Mouse (Mus musculus): ENCODE measurements around the gene Arglu1.

Arglu1 gene

DNA sequence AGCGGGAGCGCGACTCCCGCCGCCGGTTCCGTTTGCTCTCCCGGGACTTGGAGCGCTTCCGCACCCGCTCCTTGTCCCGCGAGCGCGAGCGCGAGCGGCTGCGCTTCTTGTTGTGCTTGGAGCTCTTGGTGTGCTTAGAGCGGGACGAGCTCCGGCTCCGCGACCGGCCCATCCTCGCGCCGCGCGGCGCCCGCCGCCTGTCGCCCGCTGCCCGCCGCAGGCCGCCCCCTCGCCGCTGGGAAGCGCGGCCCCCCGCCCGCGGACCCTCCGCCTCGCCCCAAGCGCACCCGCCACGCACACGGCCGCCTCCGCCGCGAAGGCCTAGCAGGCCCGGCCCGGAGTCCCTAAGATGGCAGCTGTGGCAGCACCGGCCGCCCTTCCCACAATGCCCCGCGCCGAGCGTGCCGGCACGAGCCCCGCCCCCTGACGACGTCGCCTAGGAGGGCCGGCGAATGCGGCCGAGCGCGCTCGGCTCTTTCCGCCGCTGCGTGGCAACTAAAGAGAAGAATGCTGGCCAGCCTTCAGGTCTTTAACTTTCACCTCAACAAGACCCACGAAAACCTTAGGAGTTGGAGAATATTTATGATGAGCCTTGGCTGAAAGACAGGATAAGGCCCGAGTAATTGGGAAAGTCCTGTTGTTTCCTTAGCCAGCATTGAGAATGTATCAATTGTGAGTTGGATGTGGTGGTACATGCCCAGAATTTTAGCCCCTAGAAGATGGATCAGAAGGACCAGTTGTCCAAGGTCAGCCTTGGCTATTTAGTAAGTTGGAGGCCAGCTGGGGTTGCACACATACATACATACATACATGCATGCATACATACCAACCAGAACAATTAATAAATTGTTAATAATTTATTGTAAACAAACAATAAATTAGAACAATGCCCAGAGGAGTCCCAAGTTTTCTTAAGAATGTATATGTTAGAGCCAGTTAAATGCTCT lies at the start of gene Arglu1:
Gene Arglu1 (minus strand): TSS at position 376 of the 947 bp plus-strand sequence.
- peak; percentile 95 for DNase-seq

DNA sequence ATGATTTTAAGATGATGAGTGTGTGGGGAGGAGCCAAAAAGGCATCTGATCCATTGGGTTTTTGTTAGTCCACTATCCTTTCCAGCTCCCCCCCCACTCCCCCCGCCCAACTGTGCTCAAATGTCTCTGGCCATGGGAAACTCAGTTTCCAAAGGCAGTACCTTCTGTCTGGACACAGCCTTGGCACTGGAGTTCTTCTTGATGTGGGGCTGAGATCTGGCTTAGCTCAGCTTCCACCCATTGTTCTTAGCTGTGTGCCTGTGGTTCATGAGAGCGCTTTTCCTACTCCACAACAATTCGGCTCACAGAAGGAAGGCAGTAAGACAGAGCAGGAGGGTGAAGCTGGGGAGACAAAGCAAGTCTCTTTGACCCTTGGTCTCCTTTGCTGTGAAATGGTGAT lies 47.0 kb upstream of the Arglu1 start:
- peak; percentile 6 for DNase-seq

GRCm38 (mm10) chr8:8736826-8737225 lies 46.5 kb upstream of the Arglu1 start:
- no peak for DNase-seq

DNA sequence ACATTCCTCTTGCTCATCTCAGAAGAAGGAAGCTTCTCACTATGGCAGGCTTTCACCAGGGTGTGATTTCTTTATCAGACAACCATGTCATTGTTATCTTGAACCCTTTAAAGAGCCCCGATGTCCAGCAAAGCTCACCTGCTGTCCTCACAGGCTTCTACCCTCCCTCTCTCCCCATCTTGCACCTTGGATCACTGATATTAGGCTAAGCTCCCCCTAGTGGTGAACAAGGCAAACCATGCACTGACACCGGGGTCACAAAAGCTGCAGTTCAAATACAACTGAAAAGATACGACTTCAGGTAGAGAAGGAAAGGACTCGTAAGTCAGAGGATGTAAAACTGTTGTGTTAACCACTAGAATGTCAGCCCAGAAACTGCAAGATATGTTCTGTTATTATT lies 43.5 kb upstream of the Arglu1 start:
- no peak for DNase-seq

- DNase-seq = no peak
Observed at GRCm38 (mm10) chr8:8728643-8729042, 38.3 kb upstream of the Arglu1 start.

DNA sequence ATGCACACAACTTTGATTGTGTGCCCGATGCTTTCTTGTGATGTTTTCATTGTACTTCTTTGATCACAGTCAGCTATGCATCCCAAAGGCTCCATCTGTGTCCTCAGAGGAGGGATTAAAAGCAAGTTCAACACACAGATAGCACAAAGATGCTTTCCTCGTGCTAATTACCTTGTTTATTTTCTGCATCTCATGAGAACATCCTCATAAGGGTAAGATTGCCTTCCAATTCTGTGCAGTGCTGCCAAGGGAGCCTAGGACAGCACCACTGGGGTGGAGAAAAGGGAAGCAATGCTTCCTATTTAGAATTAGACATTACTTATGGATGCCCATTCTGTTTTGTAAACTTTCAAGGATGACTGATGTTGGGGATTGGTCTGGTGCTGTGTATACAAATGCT lies 36.2 kb upstream of the Arglu1 start:
- no peak for DNase-seq

GRCm38 (mm10) chr8:8704813-8705212 lies 14.5 kb upstream of the Arglu1 start:
- no peak for DNase-seq

GRCm38 (mm10) chr8:8703668-8704067 lies 13.3 kb upstream of the Arglu1 start:
- DNase-seq = no peak

DNA sequence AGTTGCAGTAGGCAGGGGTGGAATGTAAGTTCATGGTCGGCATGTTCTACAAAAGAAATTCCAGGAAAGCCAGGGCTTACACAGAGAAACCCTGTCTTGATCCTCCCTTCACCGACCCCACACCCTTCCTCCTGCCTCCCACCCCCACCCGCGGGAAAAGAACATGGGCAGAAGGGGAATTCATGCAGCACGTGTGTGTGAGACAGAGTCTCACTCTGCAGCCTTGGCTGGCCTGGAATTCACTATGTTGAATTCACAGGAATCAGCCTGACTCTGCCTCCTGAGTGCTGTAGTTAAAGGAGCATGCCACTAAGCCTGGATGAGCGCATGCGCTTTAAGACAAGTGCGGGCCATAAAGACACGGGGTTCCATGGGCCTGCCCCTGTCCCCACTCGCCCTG lies 10.5 kb upstream of the Arglu1 start:
- no peak for DNase-seq

GRCm38 (mm10) chr8:8700229-8700628 lies 9.9 kb upstream of the Arglu1 start:
- DNase-seq = no peak

- DNase-seq = peak; percentile 45
Observed at GRCm38 (mm10) chr8:8689454-8690145, 721 bp downstream of the Arglu1 start.

DNA sequence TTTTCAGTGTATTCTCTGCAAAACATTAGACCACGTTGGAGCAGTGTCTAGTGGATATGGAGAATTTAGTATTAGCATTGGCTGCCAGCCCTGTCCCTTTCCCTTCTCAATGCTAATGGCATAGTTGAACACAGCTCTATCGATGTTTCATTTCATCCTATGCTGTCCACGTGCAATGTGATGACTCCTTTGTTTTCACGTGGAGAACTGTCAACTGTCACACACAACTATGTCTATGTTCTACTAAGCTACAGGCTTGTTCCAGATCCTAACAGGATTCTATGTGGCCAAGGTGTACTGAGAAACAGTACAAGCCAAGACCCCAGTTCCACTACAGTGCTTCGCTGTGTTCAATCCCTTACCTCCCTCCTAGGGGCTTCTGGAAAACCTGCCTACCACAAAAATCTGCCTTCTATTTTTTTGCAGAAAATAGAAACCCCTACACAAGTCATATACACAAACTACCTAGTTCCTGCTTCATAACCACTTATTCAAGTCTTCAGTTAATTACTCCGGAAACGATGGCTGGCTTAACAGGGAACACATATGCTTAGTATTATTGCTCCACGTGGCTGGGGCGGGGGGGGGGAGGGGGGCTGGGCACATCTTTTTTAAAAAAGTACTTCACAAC lies 1.4 kb downstream of the Arglu1 start:
- no peak for DNase-seq

DNA sequence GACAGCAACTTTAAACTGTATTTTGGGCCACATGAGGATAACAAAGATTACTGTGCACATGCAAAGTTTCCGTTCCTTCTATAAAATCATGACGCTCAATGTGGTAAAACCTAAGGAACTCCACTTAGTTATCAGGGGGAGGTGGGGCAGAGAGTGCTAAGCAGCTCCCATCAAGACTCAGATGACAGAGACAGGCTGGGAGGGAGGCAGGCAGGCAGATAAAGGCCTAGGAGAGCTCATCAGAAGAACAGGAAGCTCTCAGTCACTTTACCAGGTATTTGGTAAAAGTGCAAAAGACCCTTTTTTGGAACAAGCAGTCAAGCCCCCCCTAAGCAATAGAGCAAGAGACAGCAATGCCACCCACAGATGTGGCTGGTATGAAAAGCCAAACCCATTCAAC lies 4.8 kb downstream of the Arglu1 start:
- no peak for DNase-seq

GRCm38 (mm10) chr8:8682697-8683096 lies 7.6 kb downstream of the Arglu1 start:
- DNase-seq = no peak

- no peak for DNase-seq
Observed at GRCm38 (mm10) chr8:8678236-8678635, 12.1 kb downstream of the Arglu1 start.

- no peak for DNase-seq
Observed at GRCm38 (mm10) chr8:8674864-8675263, 15.5 kb downstream of the Arglu1 start.

DNA sequence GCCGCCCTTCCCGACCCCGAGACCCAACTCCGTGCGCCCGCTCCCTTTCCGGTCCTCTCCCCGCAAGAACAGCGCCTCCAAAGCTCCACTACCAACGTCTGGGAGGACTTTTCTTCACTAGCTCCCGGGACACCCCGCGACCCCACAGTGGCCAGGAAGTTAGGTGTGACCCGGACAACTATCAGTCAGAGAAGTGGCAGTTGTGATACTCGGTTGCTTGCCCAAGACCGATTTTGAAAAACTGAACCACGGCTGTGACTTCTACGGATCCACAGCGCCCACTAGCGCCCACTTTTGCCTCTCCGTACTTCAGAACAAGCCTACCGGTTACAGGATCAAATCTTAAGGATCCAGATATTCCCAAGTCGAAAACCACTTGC lies 28.6 kb downstream of the Arglu1 start:
- DNase-seq = peak; percentile 83

- DNase-seq = peak; percentile 96
Observed at GRCm38 (mm10) chr8:8661103-8661758, 29.1 kb downstream of the Arglu1 start, which contains the start of gene Efnb2. Gene Efnb2, minus strand, starts transcription at chr8:8661242.

- DNase-seq = no peak
Observed at GRCm38 (mm10) chr8:8660307-8661098, 29.8 kb downstream of the Arglu1 start.

DNA sequence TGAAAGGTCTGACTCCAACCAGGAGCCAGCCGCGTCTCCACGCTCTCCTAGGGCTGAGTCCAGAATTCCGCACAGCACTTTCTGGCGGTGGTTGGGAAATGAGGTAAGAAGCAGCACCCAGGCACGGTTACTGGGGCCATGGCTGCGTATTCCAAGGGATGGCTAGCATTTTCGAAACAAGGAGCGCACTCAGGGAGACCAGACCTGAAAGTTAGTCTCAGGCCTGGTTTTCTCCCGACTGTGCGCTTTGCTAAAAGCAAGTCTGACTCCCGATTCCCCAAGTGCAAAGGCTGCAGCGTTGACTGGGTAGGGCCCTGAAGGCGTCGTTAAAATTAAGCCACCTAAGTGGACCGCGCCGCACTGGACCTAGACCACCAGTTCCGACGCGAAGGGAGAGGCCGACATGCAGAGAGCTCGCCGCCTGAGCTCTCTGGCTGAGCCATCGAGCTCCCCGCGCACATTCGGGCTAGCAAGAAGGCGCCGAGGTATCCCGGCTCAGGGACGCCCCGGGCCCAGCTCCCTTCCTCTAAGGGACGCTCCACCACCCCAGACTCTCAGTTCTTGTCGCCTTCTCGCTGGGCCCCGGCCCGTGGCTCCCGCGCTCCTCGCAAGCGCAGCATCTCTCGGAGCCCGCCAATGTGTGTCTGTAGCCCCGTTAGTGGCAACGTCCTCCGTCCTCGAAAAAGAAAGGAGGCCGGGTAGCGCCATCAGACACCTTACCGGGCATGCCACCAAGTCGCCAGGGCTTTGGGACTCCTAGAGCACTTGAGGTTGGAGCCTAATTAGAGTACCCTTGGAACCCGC lies 30.6 kb downstream of the Arglu1 start:
- DNase-seq = peak; percentile 10
